Mouse (Mus musculus) kidney, postnatal 25 days (tissue): ENCODE measurements around the gene Tas2r129.
"Not testable (repeated sequence)": the region's sequence is repeated elsewhere in the genome, so short reads cannot be mapped to it uniquely, and the experiment has no call there.

Experiments used
- DNase-seq, 2 experiments: peaks; one replicate each; pipeline ENCODE4 v3.0.0; 2021; ENCODE audit warnings: mixed read lengths in 2 of 2

Gene Tas2r129

DNA sequence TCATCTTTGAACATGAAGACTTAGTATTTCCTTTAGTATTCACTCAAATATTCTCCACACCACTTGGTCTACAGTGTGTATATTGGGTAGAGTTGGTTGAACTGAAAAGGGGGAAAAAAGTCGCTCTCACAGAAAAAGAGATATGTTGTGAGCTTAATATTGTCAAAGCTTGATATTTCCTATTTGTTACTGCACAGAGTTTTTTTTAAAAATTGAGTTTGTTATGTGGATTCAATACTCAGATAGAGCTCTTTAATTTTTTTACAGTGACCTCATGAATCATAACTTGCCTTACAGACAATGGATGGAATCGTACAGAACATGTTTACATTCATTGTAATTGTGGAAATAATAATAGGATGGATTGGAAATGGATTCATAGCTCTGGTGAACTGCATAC, at the start of gene Tas2r129:
Gene Tas2r129 (plus strand): TSS at position 301 of the 400 bp plus-strand sequence.
- DNase-seq = no peak

DNA sequence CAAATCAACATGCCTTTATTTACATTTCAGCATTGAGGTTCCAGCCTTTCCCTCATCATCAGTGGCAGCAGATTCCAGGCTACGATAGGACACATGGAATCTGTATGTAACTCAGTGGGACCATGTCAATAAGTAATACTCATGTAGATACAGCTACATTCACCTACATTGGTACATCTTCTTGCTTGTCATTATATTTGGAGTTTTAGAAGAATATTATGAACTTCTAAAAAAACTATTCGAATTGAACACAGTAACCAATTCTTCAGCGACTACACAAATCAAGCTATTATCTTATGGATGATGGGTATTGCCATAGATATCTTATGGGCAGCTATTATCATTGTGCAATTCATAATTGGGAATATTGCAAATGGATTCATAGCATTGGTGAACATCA, 41.6 kb upstream of the Tas2r129 start, which contains the start of gene Tas2r125:
Gene Tas2r125 (plus strand): TSS at position 301 of the 400 bp plus-strand sequence.
- no peak for DNase-seq

DNA sequence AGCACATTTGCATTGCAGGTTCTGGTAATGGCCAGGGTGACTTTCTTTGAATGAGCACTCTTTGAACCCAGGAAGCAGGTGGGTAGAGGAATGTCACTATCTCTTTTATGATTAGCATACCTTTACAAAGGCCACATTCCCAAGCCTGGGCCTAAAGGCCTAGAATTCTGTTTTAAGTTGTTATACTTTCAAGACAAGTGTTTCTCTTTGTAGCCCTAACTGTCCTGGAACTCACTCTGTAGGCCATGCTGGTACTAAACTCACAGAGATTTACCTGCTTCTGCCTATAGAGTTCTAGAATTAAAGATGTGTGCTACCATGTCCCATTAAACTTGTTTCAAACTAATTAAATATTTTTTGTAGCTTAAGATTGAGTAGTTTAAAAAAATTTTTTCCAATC, 9.5 kb upstream of the Tas2r129 start:
- not testable (repeated sequence) for DNase-seq

DNA sequence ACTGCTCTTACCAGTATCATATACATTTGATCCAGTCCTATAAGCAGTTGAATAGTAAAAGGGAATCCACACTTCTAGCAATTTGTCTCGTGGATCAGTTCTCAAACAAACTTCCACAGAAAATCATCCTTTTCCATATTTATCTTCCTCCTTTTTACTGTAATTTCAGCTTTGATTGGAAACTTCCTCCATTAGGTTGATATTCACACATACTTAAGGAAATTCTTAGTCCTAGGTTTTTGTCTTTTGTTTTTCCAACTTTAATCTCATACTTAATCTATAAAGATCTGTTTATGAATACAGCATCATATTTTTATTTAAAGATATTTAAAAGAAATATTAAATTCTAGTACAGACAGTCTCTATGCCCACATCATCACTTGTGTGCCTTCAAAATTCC, 6.9 kb downstream of the Tas2r129 start, which contains the start of gene Tas2r131:
Gene Tas2r131 (minus strand): TSS at position 101 of the 400 bp plus-strand sequence.
- no peak for DNase-seq

DNA sequence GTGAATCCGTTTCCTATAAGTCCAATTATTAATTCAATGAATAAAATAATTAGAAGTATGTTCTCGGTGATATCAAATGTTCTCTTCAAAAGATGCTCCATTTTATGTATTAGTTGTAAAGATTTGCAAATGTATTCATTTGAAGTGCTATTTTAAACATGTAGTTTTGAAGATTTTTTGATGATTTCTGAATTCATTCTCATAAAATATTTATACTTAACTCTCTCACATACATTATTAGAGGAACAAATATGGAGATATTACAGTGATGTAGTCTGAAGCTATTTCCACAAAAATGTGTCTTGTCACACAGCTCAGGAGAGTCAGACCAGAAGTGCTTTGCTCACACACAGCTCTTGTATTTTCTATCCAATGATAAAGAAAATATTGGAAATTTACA, 30.0 kb downstream of the Tas2r129 start, which contains the start of gene Tas2r109:
Gene Tas2r109 (minus strand): TSS at position 101 of the 400 bp plus-strand sequence.
- no peak for DNase-seq
